8 mouse cellular contexts compared by ENCODE assay signal in genomic region chr2:4558651-4559203, GRCm38 (mm10).
DNase-seq lines count a peak whose midpoint lies in the region; ATAC-seq and TF ChIP-seq lines count a peak whose summit lies in the region.

No protein-coding gene starts in this region.

- H3K27me3 ChIP-seq in limb, embryonic 11.5 days (ENCODE audit: control insufficient read depth, insufficient read depth, low read length): no peaks in the 10 kb centered on the region
- H3K27me3 ChIP-seq in splenic B cell, adult 2 months (ENCODE audit: control insufficient read depth, insufficient read depth, low read length, poor library complexity, severe bottlenecking): no peaks in the 10 kb centered on the region

- intact Hi-C loops in left cerebral cortex, postnatal 10 days (cut with DNase I): loop anchor here (5.0 kb wide), 1 partner anchor 46 kb away; no protein-coding TSS in a partner anchor

- peak; percentile 20 for DNase-seq in cerebellum, adult 9-10 months
- peak; percentile 66 for DNase-seq in 3T3-L1 (ENCODE audit: low read depth, low spot score)
- peak; percentile 32 for DNase-seq in limb, embryonic 11.5 days (ENCODE audit: low spot score)
- peak; percentile 2 for DNase-seq in splenic B cell, adult 2 months (ENCODE audit: low read depth, low spot score)
- DNase-seq in right cerebral cortex, postnatal 10 days (ENCODE audit: low spot score in 2 of 2): no peak
- DNase-seq in left cerebral cortex, postnatal 10 days (ENCODE audit: extremely low spot score in 1 of 2, low spot score in 2 of 2): no peak

- peak overlapping the region; percentile 76 for H3K4me3 ChIP-seq in embryonic fibroblast, embryonic 13.5 days (ENCODE audit: insufficient read depth, low read length)
- peak overlapping the region; percentile 39 for H3K4me3 ChIP-seq in limb, embryonic 11.5 days (ENCODE audit: low read depth, low read length)

- H3K36me3 ChIP-seq in limb, embryonic 11.5 days (ENCODE audit: control insufficient read depth, insufficient read depth, low read length): no peaks in the 10 kb centered on the region; the same call in 1 of the 2 replicates
- no peaks in the 10 kb centered on the region for H3K36me3 ChIP-seq in splenic B cell, adult 2 months (ENCODE audit: control insufficient read depth, insufficient read depth, low read length, poor library complexity, severe bottlenecking)

- TF ChIP-seq CTCF in embryonic fibroblast, embryonic 13.5 days (IDR thresholded peaks at IDR 0.05; ENCODE audit: borderline replicate concordance, insufficient read depth, low read length): no peak

- peak overlapping the region; percentile 55 for H3K4me2 ChIP-seq in limb, embryonic 11.5 days (ENCODE audit: low read depth, severe bottlenecking)

- WGBS in limb, embryonic 11.5 days: 18% methylated on average over 8 of the region's 8 CpGs

- peak overlapping the region; percentile 71 for H3K9ac ChIP-seq in limb, embryonic 11.5 days (ENCODE audit: low read length)

- no peak for ATAC-seq in cerebellum, adult (ENCODE audit: insufficient number of reproducible peaks, low FRiP score, low TSS enrichment)
- no peak for ATAC-seq in limb, embryonic 11.5 days (ENCODE audit: insufficient number of reproducible peaks, low FRiP score, low TSS enrichment, low read depth)

- H3K27ac ChIP-seq in embryonic fibroblast, embryonic 13.5 days (ENCODE audit: insufficient read depth, low read length): peak overlapping the region; percentile 98
- H3K27ac ChIP-seq in limb, embryonic 11.5 days (replicated peaks; ENCODE audit: low read depth, low read length): peak overlapping the region; percentile 93

- peaks cover 34% of the 10 kb centered on the region for H3K4me1 ChIP-seq in embryonic fibroblast, embryonic 13.5 days (ENCODE audit: control insufficient read depth, insufficient read depth, low read length)
- peaks cover 58% of the 10 kb centered on the region for H3K4me1 ChIP-seq in limb, embryonic 11.5 days (ENCODE audit: control insufficient read depth, insufficient read depth, low read length)

- H3K9me3 ChIP-seq in limb, embryonic 11.5 days (ENCODE audit: control insufficient read depth, low read length): no peaks in the 10 kb centered on the region

- no peak; the same call in 1 of the 2 replicates for TF ChIP-seq POLR2A in embryonic fibroblast, embryonic 13.5 days (IDR thresholded peaks at IDR 0.05; ENCODE audit: low read depth, low read length)

Comparison
In these comparisons a context has a peak if more than half of its experiments do, and no peak if none do; other contexts are left out.
1. DNase-seq: peak in cerebellum, adult 9-10 months (single experiment), 3T3-L1 (single experiment), limb, embryonic 11.5 days (single experiment) and splenic B cell, adult 2 months (single experiment); none in right cerebral cortex, postnatal 10 days (0 of 2) and left cerebral cortex, postnatal 10 days (0 of 2).